Mouse (Mus musculus): ENCODE data around the gene Adh4.
A peak's percentile ranks its signal among the peaks of the same experiment; 100 is the strongest.
"Not testable (repeated sequence)": the region's sequence is repeated elsewhere in the genome, so short reads cannot be mapped to it uniquely, and the experiment has no call there.

Gene Adh4

DNA sequence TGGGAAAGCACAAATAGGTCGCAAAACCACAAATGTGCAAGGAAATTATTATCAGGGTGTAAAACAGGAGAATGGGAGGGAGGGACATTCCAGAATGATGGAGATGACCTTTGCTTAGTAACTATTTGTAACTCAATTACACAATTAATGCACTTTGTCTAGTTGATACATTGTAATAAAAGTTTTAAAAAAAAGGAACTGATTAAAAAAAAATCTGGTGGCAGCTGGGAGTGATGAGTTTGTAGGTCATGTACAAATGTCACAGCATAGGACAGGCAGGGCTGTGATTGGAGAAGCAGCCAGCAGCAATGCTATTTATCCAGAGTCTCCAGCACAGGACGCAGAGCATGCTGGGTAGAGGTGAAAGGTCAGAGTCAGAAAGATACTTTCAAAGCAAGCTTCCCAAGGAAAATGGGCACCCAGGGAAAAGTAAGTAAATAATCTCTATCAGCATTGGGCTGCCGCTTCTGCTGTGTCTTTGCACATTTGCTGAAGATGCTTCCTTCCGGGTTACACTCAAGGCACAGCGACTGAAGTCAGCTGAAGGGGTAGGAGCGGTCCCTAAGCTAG, at the start of gene Adh4:
Gene Adh4 (plus strand): TSS at position 346 of the 570 bp plus-strand sequence.
- DNase-seq (ENCODE audit: extremely low spot score, low spot score) = peak; percentile 20

DNA sequence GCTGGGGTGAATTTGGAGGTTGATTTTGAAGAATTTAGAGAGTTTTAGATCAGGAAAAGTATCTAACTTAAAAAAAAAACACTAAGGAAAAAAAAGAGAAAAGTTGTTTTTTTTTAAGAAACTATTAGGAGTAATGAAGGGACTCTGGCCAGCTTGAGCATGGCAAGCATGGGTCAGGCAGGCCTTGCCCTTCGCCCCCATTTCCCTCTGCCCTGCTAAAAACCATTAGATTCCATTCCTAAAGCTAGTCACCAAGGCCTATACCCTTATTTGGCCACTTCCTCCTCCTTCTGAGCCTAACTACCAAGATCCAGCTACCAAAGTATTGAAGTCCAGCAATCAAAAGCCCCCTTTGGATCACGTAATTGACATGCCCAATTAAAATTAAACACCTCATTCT, 49.1 kb upstream of the Adh4 start:
- no peak for DNase-seq (ENCODE audit: extremely low spot score, low spot score)

DNA sequence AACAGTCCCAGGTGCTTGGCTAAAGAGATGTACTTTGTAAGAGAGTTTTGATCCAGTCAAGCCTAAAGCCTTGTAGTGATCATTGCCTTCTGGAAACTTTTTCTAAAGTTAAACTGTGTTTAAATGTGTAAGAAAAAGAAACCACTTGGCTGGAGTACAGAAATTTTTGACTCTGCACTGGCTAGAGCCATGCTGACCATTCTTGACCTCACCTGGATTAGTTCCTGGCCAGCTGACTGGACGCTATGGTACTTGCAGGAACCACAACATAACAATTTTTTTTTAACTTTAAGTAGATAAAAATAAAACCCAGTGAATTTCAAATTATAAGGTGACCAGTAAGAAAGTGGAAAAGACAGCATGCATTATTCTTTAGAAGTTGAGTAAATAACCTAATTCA, 45.7 kb upstream of the Adh4 start:
- no peak for DNase-seq (ENCODE audit: extremely low spot score, low spot score)

DNA sequence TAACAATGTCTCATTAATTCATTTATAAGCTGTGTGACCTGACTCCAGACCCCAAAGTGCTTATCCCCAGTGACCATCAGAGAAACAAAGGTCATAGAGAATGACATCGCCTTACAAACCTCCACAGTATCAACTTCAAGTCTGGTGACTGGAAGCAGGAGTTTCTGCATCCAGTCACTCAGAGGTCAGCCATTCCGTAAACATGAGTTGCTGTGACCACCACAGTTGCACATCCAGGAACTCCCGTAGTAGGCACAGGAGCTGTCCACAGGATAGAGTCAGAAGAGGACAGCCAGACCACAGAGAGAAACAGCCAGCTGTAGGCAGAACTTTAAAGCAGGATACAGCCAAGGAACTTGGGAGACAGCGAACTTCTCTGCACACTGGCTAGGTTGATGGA, 45.0 kb upstream of the Adh4 start:
- DNase-seq (ENCODE audit: extremely low spot score, low spot score) = not testable (repeated sequence)

DNA sequence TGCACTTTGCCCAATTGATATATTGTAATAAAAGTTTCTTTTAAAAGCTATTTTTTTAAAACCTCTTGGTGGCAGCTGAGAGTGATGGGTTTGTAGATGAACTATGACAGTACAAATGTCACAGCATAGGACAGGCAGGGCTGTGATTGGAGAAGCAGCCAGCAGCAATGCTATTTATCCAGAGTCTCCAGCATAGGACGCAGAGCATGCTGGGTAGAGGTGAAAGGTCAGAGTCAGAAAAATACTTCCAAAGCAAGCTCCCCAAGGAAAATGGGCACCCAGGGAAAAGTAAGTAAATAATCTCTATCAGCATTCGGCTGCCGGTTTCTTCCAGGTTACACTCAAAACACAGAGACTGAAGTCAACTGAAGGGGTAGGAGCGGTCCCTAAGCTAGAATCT, 41.3 kb upstream of the Adh4 start:
- no peak for DNase-seq (ENCODE audit: extremely low spot score, low spot score)

DNA sequence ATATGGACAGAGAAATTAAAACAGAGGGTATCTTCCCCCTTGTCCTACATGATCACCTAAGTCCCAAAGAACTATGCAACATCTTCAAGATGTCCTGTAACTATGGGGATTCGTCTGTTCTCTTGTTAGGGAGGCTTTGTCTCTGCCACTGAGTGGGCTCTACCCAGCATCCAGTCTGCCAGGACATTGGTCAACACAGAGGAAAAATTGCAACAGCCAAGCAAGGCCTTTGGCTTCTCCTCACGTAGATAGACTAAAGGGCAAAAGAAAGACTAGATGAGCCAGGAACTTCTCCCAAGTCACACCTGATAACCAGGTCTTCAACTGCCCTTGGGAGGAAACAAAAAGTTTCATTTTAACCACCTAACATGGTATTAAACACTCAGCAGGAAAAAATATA, 40.1 kb upstream of the Adh4 start:
- DNase-seq (ENCODE audit: extremely low spot score, low spot score) = no peak

DNA sequence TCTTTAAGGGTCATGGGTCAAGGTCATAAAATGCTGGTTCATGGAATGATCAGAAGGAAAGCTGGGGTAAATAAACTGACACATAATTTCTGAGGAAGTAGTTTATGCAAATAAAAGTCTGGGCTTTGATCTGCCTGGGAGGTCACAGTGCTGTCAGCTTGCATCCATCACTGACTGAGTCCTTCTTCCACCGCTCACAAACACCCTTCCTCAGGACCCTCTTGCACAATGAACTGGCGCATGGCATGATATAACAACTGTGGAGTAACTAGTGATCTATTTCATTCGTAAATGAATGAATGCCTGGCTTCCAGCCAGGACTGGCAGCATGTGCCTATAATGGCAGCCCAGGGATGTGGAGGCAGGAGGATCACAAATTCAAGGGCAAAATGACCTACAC, 34.1 kb upstream of the Adh4 start:
- DNase-seq (ENCODE audit: extremely low spot score, low spot score) = peak; percentile 22

DNA sequence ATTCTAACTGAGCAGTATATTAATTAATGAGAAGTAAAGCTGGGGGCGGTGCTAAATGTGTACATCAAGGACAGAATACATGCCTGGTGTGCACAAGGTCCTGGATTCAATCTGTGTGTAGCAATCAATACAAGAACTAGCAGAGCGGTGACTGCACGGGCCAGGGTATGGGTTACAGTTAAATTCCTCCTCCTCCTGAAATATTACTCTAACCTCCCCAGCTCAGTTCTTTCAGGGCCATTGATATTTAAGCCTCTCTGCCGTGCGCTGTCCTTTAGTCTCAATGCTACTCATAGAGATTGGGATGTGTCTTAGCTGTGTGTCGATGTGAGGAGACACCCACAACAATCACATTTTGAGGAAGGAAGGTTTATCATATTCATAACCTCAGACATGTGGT, 28.1 kb upstream of the Adh4 start:
- DNase-seq (ENCODE audit: extremely low spot score, low spot score) = no peak

DNA sequence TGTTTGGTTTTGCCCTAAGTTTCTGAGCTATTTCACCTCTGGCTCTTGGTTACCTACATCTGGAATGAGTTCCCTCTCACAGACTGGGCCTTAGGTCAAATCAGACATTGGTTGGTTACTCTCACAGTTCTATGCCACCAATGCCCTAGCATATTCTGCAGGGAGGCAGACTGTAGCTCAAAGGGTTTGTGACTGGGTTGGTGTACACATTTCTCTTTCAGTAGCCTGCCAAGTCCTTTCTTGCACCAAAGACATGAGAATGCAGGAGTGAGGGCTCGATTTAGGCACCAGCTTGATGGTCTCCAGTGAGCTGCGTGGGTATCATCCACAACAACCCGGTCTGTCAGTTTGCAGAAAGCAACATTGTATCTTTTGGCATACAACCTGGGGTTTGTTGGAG, 10.4 kb upstream of the Adh4 start:
- no peak for DNase-seq (ENCODE audit: extremely low spot score, low spot score)

DNA sequence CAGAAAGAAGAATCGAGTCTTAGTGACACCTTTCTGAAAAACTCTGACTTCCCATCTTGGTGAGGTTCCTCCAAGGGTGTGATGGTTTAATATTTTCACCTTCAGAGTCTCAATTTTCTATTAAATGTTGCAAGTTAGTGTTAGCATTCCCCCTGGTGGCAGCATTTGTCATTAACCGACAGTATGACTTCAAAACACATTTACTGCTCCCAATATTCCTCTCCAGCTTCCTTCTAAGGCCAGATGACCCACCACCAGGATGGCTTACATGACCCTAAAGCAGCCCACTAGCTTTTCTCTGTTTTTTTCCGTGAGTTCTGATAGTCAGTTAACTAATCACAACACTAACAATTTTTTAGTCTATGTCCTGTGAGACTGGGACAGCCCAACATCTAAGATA, 9.9 kb upstream of the Adh4 start:
- peak; percentile 24 for DNase-seq (ENCODE audit: extremely low spot score, low spot score)

DNA sequence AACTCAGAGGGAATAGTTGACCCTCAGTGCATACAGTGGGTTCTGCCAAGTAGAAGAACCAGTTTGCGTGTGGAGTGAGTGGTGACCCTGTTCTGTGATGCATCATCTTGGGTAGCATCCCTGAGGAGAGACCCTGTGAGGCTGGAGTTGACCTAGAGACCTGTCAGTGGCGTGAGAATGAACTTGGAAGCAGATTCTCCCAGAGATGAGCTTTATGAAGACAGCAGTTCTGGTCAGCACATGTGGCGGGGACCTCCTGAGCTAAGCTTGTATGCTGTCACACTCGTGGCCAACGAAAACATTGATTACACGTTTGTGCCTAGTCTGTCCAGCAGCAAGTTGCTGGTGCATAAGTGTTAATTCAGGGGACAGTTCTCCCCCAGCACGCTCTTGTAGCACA, 9.4 kb upstream of the Adh4 start:
- no peak for DNase-seq (ENCODE audit: extremely low spot score, low spot score)

DNA sequence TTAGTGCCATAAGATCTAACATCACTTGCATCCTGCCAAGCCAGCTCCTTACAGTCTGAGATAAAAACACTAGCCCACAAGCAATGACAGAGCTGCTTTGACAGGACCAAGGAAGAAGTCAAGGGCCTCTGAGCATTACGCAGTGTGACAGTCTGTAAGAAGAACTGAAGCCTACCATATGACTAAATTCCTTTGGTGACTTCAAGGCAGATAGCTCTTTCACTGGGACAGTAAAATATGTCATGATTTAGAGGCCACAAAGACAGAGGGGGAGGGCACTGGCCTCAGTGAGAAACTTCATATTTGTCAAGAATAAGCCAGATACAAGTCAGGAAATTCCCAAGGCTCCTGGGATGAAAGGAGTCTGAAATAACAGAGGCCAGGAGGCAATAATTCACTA, 7.3 kb upstream of the Adh4 start:
- no peak for DNase-seq (ENCODE audit: extremely low spot score, low spot score)

DNA sequence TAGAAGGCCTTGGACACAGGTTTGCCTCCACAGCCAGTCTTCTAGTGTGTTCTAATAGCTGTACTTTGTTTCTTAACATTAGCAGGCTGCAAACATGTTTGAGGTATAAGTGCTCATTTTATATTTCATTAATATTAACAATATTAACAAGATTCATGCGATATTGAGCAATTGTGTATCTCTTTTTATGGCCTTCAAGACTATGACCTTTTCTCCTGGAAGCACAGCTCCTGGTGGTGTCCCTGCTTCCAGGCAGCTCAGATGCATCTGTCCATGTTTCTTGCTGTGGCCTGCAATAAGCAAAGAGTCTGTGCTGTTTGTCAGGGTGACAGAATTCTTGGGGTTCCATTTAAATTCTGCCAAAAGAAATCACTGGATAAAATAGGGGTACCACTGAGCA, 5.7 kb upstream of the Adh4 start:
- DNase-seq (ENCODE audit: extremely low spot score, low spot score) = no peak

DNA sequence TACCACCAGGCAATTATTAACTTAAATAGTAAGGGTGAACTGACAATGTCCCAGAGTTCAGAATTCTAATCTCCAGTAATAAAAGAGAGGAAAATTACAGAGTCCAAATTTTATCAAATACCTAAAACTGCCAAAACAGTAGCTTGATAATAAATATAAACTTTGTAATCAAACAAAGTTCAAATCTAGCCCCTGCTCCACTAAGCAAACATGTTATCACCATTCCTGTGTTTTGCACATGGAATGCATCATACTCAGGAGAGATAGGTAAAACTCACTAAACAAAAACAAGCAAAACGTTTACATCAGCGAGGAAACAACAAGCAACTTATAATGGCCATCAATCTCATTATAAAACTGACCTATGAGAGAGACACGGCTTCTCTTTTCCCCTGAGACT, 5.1 kb upstream of the Adh4 start:
- DNase-seq (ENCODE audit: extremely low spot score, low spot score) = no peak

DNA sequence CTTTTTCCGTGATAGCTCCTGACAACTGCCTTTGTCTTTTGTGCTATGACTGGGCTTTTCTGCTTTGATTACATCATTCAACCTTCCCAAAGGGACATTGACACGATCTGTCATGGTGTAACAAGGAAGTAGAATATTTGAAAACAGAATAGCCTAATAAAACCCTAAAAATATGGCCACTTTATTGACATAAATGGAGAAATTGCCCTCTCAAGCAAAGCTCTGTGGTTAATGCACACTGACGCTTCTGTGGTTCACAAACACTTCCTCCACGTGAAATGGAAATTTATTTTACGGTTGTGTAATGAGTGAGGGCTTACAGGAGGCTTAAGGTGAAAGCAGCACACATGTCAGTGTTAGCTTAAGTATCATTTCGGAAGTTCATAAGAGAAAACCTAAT, 4.1 kb downstream of the Adh4 start:
- no peak for DNase-seq (ENCODE audit: extremely low spot score, low spot score)

DNA sequence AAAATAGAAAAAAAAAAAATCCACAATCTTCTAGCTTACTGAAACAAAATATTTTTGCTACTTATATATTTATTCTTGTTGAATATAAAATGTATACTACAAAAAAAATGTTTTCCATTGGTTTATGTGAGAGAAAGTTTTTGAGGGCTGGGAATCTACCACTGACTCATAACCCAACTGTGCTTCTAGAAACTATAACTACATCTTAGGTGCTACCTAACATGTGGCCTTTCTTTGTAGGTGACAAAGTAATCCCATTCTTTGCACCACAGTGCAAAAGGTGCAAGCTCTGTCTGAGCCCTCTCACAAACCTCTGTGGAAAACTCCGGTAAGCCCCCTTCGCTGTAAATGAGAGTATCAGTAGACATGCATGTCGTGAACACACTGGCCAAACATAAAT, 5.1 kb downstream of the Adh4 start:
- no peak for DNase-seq (ENCODE audit: extremely low spot score, low spot score)

DNA sequence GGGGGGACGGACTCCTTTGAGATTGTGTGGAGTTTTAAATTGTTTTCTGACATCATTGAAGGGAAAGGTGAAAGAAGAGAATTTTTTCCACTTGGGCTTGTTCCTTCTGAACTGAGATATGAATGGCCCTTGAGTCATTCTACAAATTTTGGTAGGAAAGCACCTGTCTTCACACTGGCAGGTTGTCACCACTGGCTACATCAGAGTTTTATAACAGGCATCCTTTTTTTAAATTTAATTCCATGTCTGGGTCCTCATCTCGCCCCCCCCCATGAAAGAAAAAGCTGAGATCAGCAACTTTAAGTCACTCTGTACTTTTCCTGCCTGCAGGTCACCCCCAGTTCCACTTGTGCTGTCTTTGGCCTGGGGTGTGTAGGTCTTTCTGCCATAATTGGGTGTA, 8.4 kb downstream of the Adh4 start:
- DNase-seq (ENCODE audit: extremely low spot score, low spot score) = no peak

DNA sequence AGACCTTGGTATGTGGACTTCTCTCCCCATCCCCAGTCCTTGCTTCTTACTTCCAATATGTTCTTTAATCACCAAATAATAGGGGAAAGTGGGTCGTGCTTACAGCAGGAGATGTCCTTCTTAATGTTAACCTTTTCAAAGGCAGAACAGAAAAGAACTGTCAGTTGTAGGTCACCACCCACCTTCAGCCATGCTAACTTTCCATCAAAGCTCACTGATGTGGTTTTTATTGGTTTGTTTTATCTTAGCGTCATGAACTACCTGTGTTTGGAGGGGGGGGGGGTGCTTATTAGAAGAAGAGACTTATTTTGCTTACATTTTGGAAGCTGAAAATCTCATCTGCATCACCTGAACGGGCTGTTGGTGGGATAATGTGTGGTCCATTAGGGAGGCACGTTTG, 9.0 kb downstream of the Adh4 start:
- no peak for DNase-seq (ENCODE audit: extremely low spot score, low spot score)

DNA sequence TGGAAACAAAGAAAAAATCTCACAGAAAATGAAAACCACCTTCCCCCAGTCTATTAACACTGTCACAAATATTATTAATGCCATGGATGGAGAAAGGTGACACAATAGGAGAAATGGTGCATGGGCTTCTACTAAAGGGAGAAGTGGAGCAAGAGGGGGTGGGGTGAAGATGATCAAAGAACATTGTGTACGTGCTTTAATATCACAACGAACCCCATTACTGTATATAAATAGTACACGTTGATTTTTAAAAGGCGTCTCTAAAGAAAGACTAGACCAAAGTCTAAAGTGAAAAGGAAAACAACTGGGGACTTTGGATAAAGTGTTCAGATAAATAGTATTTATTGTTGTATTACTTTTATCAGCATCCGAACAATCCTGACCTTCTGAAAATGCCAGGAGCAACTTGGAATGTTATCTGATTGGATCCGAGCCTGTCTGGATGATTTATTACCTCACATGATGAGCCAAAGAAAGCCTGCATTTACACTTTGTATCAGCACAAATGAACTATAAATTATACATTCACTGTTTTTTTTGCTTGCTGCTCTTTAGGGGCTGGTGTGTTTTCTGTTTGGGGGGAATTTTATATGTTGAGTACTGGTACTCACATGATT, 15.2 kb downstream of the Adh4 start:
- no peak for DNase-seq (ENCODE audit: extremely low spot score, low spot score)

DNA sequence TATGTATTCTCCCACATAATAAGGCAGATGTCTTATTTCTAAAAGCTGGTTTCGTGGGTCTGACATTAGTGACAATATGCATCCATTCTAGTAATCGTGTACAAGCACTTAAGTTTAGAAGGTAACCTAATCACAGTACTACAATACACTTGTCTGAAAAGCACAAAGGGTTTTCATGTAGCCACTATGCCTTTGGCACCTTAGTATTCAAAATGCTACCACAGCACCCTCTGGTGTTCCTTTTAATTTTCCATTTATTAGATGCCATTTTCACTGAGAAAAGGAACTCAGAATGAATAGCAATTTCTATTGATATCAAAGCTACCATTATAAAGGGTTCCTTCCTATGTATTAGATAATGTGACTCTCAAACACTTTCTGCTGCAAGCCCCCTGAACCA, 16.6 kb downstream of the Adh4 start:
- no peak for DNase-seq (ENCODE audit: extremely low spot score, low spot score)

DNA sequence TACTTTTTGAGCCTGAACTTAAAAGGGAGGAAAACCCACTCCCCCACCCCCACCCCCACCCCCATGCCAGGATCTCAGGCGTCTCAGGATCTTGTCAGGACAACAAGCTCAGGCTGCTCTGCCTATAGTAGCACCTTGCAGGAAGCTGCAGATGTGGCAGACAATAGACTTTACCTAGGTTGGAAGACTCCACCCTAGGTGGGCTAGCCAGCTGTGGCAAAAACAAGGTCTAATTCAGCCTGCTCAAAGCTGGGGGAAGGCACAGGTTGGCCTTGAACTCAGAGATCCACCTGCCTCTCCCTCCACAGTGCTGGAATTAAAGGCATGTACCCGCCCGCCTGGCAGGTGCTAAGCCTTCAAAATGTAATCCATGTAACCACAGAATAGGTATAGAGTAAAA, 23.4 kb downstream of the Adh4 start:
- no peak for DNase-seq (ENCODE audit: extremely low spot score, low spot score)

DNA sequence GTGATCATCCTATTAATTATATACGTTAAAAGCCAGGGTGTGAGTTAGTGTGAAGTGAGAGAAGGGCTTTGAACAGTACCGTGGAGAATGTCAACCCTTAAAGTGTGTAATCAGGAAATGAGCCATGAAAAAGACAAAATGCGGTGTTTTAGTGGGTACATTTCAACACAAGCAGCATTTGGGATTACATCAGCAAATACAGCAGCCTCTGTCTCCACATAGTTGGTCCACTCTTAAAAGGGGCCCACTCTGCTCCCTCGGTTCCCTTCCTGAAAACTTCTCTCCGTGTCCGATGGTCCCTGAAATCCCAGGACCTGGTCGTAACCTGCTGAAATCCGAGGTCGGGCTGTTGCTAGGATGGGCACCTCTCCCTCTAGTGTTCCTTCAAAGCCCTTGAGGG, 26.9 kb downstream of the Adh4 start:
- no peak for DNase-seq (ENCODE audit: extremely low spot score, low spot score)

DNA sequence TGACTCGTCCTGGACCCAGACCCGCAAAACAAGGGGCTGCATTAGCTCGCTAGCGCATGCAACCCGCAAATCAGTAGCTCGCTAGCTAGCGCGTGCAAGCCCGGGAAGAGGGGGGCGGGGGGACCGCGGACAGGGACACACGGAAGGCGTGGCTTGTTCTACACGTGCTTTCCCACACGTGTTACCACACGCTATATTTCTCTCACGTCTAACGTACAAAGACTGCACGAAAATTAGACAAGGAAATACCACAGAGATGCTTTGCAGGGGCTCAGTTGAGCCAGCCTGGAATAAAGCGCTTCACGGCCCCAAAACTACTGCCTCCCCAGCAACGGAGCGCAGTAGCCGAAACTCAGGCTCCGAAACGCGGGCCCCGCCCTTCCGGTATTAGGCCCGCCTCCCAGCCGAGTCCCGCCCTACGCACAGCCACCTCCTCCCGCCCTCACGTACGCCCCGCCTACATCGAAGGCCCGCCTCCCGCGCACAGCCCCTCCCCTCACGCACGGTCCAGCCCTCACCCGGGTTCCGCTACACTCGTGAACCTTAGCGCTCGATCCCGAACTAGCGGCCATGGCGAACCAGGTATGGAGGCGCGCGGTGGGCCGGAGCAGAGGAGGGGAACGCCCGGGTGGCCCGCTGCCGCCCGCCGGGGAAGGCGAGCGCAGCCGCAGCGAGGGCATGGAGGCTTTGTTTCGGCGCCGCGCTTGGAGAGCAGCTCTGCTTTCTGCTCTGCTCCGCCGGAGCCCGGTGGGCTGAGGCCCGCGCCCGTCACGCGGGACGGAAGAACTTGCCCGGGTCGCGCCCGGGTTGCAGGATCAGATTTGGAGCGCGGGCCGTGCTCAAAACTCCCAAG, 27.6 kb downstream of the Adh4 start, which contains the start of gene Adh5:
Gene Adh5 (plus strand): TSS at position 482 of the 853 bp plus-strand sequence.
- DNase-seq (ENCODE audit: extremely low spot score, low spot score) = peak; percentile 95

Data from neural tube, embryonic 10.5 days (tissue).